Mouse (Mus musculus): Measurements from ENCODE around the gene Krt18. TPM values are rescaled to one million over a fixed set of nuclear protein-coding genes. Genes with fewer than 3 reads are reported as not detected.
"Not testable (repeated sequence)": the region's sequence is repeated elsewhere in the genome, so short reads cannot be mapped to it uniquely, and the experiment has no call there.

Krt18 gene
- polyA plus RNA-seq (2016; fragmentation: Nextera tagmentation; extraction: Ambion mirVana) = 95.2 and 101 TPM in 2 replicates

GRCm38 (mm10) chr15:102028040-102028439 is at the start of gene Krt18:
Krt18 (plus strand) TSS chr15:102028180.
- WGBS = 1% methylated on average over 28 of the region's 28 CpGs
- Histone ChIP-seq H3K4me1 (peaks cover 47% of the 10 kb centered on the region), H3K36me3 (replicated peaks) (peaks cover 27% of the 10 kb centered on the region), H3K27ac (replicated peaks) (peak within 1 kb of the TSS; percentile 79), H3K9me3 (no peaks in the 10 kb centered on the region), H3K27me3 (replicated peaks; ENCODE audit: low read depth, poor library complexity, severe bottlenecking) (peaks cover 73% of the 10 kb centered on the region), H3K4me3 (peak within 1 kb of the TSS; percentile 61)
- peak; percentile 71 for DNase-seq (ENCODE audit: low spot score)

- Histone ChIP-seq H3K27ac (replicated peaks) (0 out of 2 replicates have a peak overlapping the region, but pooled peaks have one; percentile 48), H3K4me3 (no peak overlapping the region), H3K9me3 (no peaks in the 10 kb centered on the region), H3K27me3 (replicated peaks; ENCODE audit: low read depth, poor library complexity, severe bottlenecking) (peaks cover 17% of the 10 kb centered on the region; the same call in 1 of the 2 replicates), H3K36me3 (replicated peaks) (no peaks in the 10 kb centered on the region), H3K4me1 (peaks cover 42% of the 10 kb centered on the region)
- DNase-seq (ENCODE audit: low spot score) = no peak
- 75% methylated on average over 6 of the region's 6 CpGs for WGBS
Measured at GRCm38 (mm10) chr15:101980849-101981248, 47.1 kb upstream of the Krt18 start.

GRCm38 (mm10) chr15:101983315-101983948 is 44.5 kb upstream of the Krt18 start:
- H3K4me3 ChIP-seq = peak overlapping the region; percentile 45
- H3K27me3 ChIP-seq (replicated peaks; ENCODE audit: low read depth, poor library complexity, severe bottlenecking) = peaks cover 6% of the 10 kb centered on the region; the same call in 1 of the 2 replicates
- H3K9me3 ChIP-seq = no peaks in the 10 kb centered on the region
- WGBS = 76% methylated on average over 13 of the region's 13 CpGs
- H3K4me1 ChIP-seq = peaks cover 21% of the 10 kb centered on the region
- H3K27ac ChIP-seq (replicated peaks) = peak overlapping the region; percentile 80
- H3K36me3 ChIP-seq (replicated peaks) = no peaks in the 10 kb centered on the region
- no peak for DNase-seq (ENCODE audit: low spot score)

- H3K36me3 ChIP-seq (replicated peaks) = no peaks in the 10 kb centered on the region
Measured at GRCm38 (mm10) chr15:101983949-101984601, 43.9 kb upstream of the Krt18 start.

GRCm38 (mm10) chr15:101984746-101985145 is 43.2 kb upstream of the Krt18 start:
- H3K4me1 ChIP-seq = peaks cover 24% of the 10 kb centered on the region
- H3K27ac ChIP-seq (replicated peaks) = peak overlapping the region; percentile 80
- H3K36me3 ChIP-seq (replicated peaks) = no peaks in the 10 kb centered on the region
- H3K9me3 ChIP-seq = no peaks in the 10 kb centered on the region
- peaks cover 3% of the 10 kb centered on the region; the same call in 1 of the 2 replicates for H3K27me3 ChIP-seq (replicated peaks; ENCODE audit: low read depth, poor library complexity, severe bottlenecking)
- WGBS = 16% methylated on average over 6 of the region's 6 CpGs
- DNase-seq (ENCODE audit: low spot score) = no peak
- peak overlapping the region; percentile 45; the same call in 1 of the 2 replicates for H3K4me3 ChIP-seq

More at GRCm38 (mm10) chr15:101983949-101984601, 43.9 kb upstream of the Krt18 start:
- Histone ChIP-seq H3K4me3 (peak overlapping the region; percentile 45), H3K9me3 (no peaks in the 10 kb centered on the region), H3K27me3 (replicated peaks; ENCODE audit: low read depth, poor library complexity, severe bottlenecking) (peaks cover 3% of the 10 kb centered on the region; the same call in 1 of the 2 replicates), H3K4me1 (peaks cover 24% of the 10 kb centered on the region), H3K27ac (replicated peaks) (peak overlapping the region; percentile 80)
- WGBS = 3% methylated on average over 15 of the region's 15 CpGs
- peak; percentile 96 for DNase-seq (ENCODE audit: low spot score)

GRCm38 (mm10) chr15:101988119-101988518 is 39.9 kb upstream of the Krt18 start:
- Histone ChIP-seq H3K4me3 (no peak overlapping the region), H3K27ac (replicated peaks) (no peak overlapping the region), H3K4me1 (peaks cover 21% of the 10 kb centered on the region), H3K36me3 (replicated peaks) (no peaks in the 10 kb centered on the region), H3K9me3 (no peaks in the 10 kb centered on the region), H3K27me3 (replicated peaks; ENCODE audit: low read depth, poor library complexity, severe bottlenecking) (0 out of 2 replicates have a peak, but pooled peaks cover 7% of the 10 kb centered on the region)
- peak; percentile 88 for DNase-seq (ENCODE audit: low spot score)
- WGBS = under 1% methylated on average over 10 of the region's 10 CpGs

GRCm38 (mm10) chr15:101988714-101989113 is 39.3 kb upstream of the Krt18 start:
- Histone ChIP-seq H3K27me3 (replicated peaks; ENCODE audit: low read depth, poor library complexity, severe bottlenecking) (0 out of 2 replicates have a peak, but pooled peaks cover 7% of the 10 kb centered on the region), H3K4me3 (no peak overlapping the region), H3K4me1 (peaks cover 17% of the 10 kb centered on the region), H3K9me3 (no peaks in the 10 kb centered on the region), H3K27ac (replicated peaks) (no peak overlapping the region), H3K36me3 (replicated peaks) (no peaks in the 10 kb centered on the region)
- 66% methylated on average over 8 of the region's 8 CpGs for WGBS
- no peak for DNase-seq (ENCODE audit: low spot score)

GRCm38 (mm10) chr15:101990946-101991345 is 37.0 kb upstream of the Krt18 start:
- H3K27me3 ChIP-seq (replicated peaks; ENCODE audit: low read depth, poor library complexity, severe bottlenecking) = 0 out of 2 replicates have a peak, but pooled peaks cover 13% of the 10 kb centered on the region
- H3K4me1 ChIP-seq = peaks cover 6% of the 10 kb centered on the region
- 0 out of 2 replicates have a peak, but pooled peaks cover 5% of the 10 kb centered on the region for H3K36me3 ChIP-seq (replicated peaks)
- 90% methylated on average over 6 of the region's 6 CpGs for WGBS
- DNase-seq (ENCODE audit: low spot score) = no peak
- H3K27ac ChIP-seq (replicated peaks) = no peak overlapping the region
- peaks cover 4% of the 10 kb centered on the region; the same call in 1 of the 2 replicates for H3K9me3 ChIP-seq
- H3K4me3 ChIP-seq = no peak overlapping the region

- H3K9me3 ChIP-seq = peaks cover 4% of the 10 kb centered on the region; the same call in 1 of the 2 replicates
- WGBS = 93% methylated on average over 6 of the region's 6 CpGs
- H3K27me3 ChIP-seq (replicated peaks; ENCODE audit: low read depth, poor library complexity, severe bottlenecking) = peaks cover 24% of the 10 kb centered on the region
- no peak overlapping the region for H3K4me3 ChIP-seq
- H3K4me1 ChIP-seq = 0 out of 2 replicates have a peak, but pooled peaks cover 3% of the 10 kb centered on the region
- H3K27ac ChIP-seq (replicated peaks) = no peak overlapping the region
- peaks cover 11% of the 10 kb centered on the region; the same call in 1 of the 2 replicates for H3K36me3 ChIP-seq (replicated peaks)
- DNase-seq (ENCODE audit: low spot score) = no peak
Measured at GRCm38 (mm10) chr15:101994365-101994764, 33.6 kb upstream of the Krt18 start.

- peaks cover 11% of the 10 kb centered on the region; the same call in 1 of the 2 replicates for H3K36me3 ChIP-seq (replicated peaks)
- 88% methylated on average over 4 of the region's 4 CpGs for WGBS
- 0 out of 2 replicates have a peak, but pooled peaks cover 3% of the 10 kb centered on the region for H3K4me1 ChIP-seq
- H3K4me3 ChIP-seq = no peak overlapping the region
- H3K27me3 ChIP-seq (replicated peaks; ENCODE audit: low read depth, poor library complexity, severe bottlenecking) = peaks cover 26% of the 10 kb centered on the region
- H3K9me3 ChIP-seq = peaks cover 4% of the 10 kb centered on the region; the same call in 1 of the 2 replicates
- no peak overlapping the region; the same call in 1 of the 2 replicates for H3K27ac ChIP-seq (replicated peaks)
- no peak for DNase-seq (ENCODE audit: low spot score)
Measured at GRCm38 (mm10) chr15:101995484-101996236, 32.3 kb upstream of the Krt18 start.

GRCm38 (mm10) chr15:101996450-101997078 is 31.4 kb upstream of the Krt18 start:
- WGBS = 85% methylated on average over 11 of the region's 11 CpGs
- Histone ChIP-seq H3K36me3 (replicated peaks) (peaks cover 11% of the 10 kb centered on the region; the same call in 1 of the 2 replicates), H3K27me3 (replicated peaks; ENCODE audit: low read depth, poor library complexity, severe bottlenecking) (peaks cover 32% of the 10 kb centered on the region)
- H3K27ac ChIP-seq (replicated peaks); DNase-seq (ENCODE audit: low spot score); H3K9me3 ChIP-seq; H3K4me3 ChIP-seq; H3K4me1 ChIP-seq: not testable (repeated sequence)

All from embryonic facial prominence, embryonic 10.5 days (tissue).